Mouse (Mus musculus): ENCODE measurements at regions not wholly inside any gene's neighbourhood (a gene's known extent, or its start where the extent isn't known, plus 50 kb on each side); places are given as distances from the start of the nearest gene placed in this dataset.
A peak's percentile ranks its signal among the peaks of the same experiment; 100 is the strongest.

- H3K27me3 ChIP-seq (ENCODE audit: control insufficient read depth, insufficient read depth, insufficient read length): no peaks in the 10 kb centered on the region
- no peaks in the 10 kb centered on the region for H3K79me3 ChIP-seq (ENCODE audit: low read depth)
- H3K4me3 ChIP-seq (ENCODE audit: insufficient read depth, poor library complexity, severe bottlenecking): no peak overlapping the region
- TF ChIP-seq MYOD1 (IDR thresholded peaks at IDR 0.05; ENCODE audit: control insufficient read depth, insufficient read length, low read depth) (no peak), CEBPB (IDR thresholded peaks at IDR 0.05; ENCODE audit: low read depth) (no peak), CTCF (IDR thresholded peaks at IDR 0.05; ENCODE audit: control insufficient read depth, insufficient read depth, insufficient read length) (no peak), MAX (IDR thresholded peaks at IDR 0.05) (no peak), USF1 (IDR thresholded peaks at IDR 0.05; ENCODE audit: low read depth) (no peak), FOSL1 (IDR thresholded peaks at IDR 0.05; ENCODE audit: insufficient read depth, low read length, poor library complexity, severe bottlenecking) (no peak), MYOG (IDR thresholded peaks at IDR 0.05; ENCODE audit: control insufficient read depth, extremely low read depth, insufficient read length) (no peak)
- no peaks in the 10 kb centered on the region for H3K36me3 ChIP-seq (ENCODE audit: control insufficient read depth, insufficient read depth)
- no peak overlapping the region for H3ac ChIP-seq (ENCODE audit: control insufficient read depth, insufficient read length, low read depth)
- H3K79me2 ChIP-seq (ENCODE audit: control insufficient read depth, insufficient read depth): no peaks in the 10 kb centered on the region
Observed at GRCm38 (mm10) chr9:49922162-49922561, 123.4 kb upstream of the Ncam1 start.

GRCm38 (mm10) chr9:49921306-49921705 lies 122.6 kb upstream of the Ncam1 start:
- H3K36me3 ChIP-seq (ENCODE audit: control insufficient read depth, insufficient read depth): no peaks in the 10 kb centered on the region
- H3K4me3 ChIP-seq (ENCODE audit: insufficient read depth, poor library complexity, severe bottlenecking): no peak overlapping the region
- no peak for TF ChIP-seq FOSL1 (IDR thresholded peaks at IDR 0.05; ENCODE audit: insufficient read depth, low read length, poor library complexity, severe bottlenecking)
- no peak for TF ChIP-seq MYOD1 (IDR thresholded peaks at IDR 0.05; ENCODE audit: control insufficient read depth, insufficient read length, low read depth)
- TF ChIP-seq CTCF (IDR thresholded peaks at IDR 0.05; ENCODE audit: control insufficient read depth, insufficient read depth, insufficient read length): no peak
- no peak for TF ChIP-seq CEBPB (IDR thresholded peaks at IDR 0.05; ENCODE audit: low read depth)
- TF ChIP-seq USF1 (IDR thresholded peaks at IDR 0.05; ENCODE audit: low read depth): no peak
- TF ChIP-seq MYOG (IDR thresholded peaks at IDR 0.05; ENCODE audit: control insufficient read depth, extremely low read depth, insufficient read length): no peak
- no peak for TF ChIP-seq MAX (IDR thresholded peaks at IDR 0.05)
- H3ac ChIP-seq (ENCODE audit: control insufficient read depth, insufficient read length, low read depth): no peak overlapping the region
- no peaks in the 10 kb centered on the region for H3K79me2 ChIP-seq (ENCODE audit: control insufficient read depth, insufficient read depth)
- H3K79me3 ChIP-seq (ENCODE audit: low read depth): no peaks in the 10 kb centered on the region
- no peaks in the 10 kb centered on the region for H3K27me3 ChIP-seq (ENCODE audit: control insufficient read depth, insufficient read depth, insufficient read length)

DNA sequence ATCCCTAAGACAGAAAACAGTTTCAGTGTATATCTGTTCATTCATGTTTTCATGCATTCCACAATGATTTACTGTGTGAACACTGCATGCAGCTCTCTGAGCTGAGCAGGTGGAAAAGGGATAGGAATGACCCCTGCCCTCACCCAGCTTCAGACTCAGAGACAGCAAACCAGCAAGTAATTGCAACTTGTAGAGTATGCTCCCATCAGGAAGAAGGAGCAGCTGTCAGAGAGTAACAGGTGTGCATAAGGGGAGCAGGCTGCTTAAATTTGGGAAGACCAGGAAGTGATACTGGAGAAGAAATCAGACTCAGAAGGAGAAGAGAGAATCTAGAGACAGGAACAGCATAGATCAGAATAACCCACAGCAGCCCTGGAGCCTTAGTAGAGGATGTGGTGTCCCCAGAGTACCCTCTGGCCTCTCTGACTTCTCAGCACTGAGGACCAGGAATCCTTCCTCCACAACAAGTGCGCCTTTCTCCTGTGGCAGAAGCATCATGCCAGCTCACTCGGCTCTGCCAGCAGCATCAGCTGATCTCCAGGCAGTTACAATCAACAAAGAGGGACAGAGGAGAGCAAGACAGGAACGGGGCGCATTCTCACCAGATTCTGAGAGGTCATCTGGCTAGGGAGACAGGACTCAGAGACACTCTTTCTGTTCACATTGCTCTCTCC lies 116.5 kb upstream of the Ncam1 start:
- TF ChIP-seq CEBPB (IDR thresholded peaks at IDR 0.05; ENCODE audit: low read depth) (no peak), MYOD1 (IDR thresholded peaks at IDR 0.05; ENCODE audit: control insufficient read depth, insufficient read length, low read depth) (no peak), FOSL1 (IDR thresholded peaks at IDR 0.05; ENCODE audit: insufficient read depth, low read length, poor library complexity, severe bottlenecking) (no peak), MAX (IDR thresholded peaks at IDR 0.05) (no peak), MYOG (IDR thresholded peaks at IDR 0.05; ENCODE audit: control insufficient read depth, extremely low read depth, insufficient read length) (no peak), CTCF (IDR thresholded peaks at IDR 0.05; ENCODE audit: control insufficient read depth, insufficient read depth, insufficient read length) (no peak), USF1 (IDR thresholded peaks at IDR 0.05; ENCODE audit: low read depth) (no peak)
- H3K4me3 ChIP-seq (ENCODE audit: insufficient read depth, poor library complexity, severe bottlenecking): no peak overlapping the region
- no peak overlapping the region for H3ac ChIP-seq (ENCODE audit: control insufficient read depth, insufficient read length, low read depth)
- no peaks in the 10 kb centered on the region for H3K79me3 ChIP-seq (ENCODE audit: low read depth)
- H3K27me3 ChIP-seq (ENCODE audit: control insufficient read depth, insufficient read depth, insufficient read length): no peaks in the 10 kb centered on the region
- no peaks in the 10 kb centered on the region for H3K36me3 ChIP-seq (ENCODE audit: control insufficient read depth, insufficient read depth)
- no peaks in the 10 kb centered on the region for H3K79me2 ChIP-seq (ENCODE audit: control insufficient read depth, insufficient read depth)

- H3K27me3 ChIP-seq (ENCODE audit: control insufficient read depth, insufficient read depth, insufficient read length): no peaks in the 10 kb centered on the region
- no peak overlapping the region for H3ac ChIP-seq (ENCODE audit: control insufficient read depth, insufficient read length, low read depth)
- TF ChIP-seq CTCF (IDR thresholded peaks at IDR 0.05; ENCODE audit: control insufficient read depth, insufficient read depth, insufficient read length) (no peak), MAX (IDR thresholded peaks at IDR 0.05) (no peak), FOSL1 (IDR thresholded peaks at IDR 0.05; ENCODE audit: insufficient read depth, low read length, poor library complexity, severe bottlenecking) (no peak), MYOD1 (IDR thresholded peaks at IDR 0.05; ENCODE audit: control insufficient read depth, insufficient read length, low read depth) (no peak), CEBPB (IDR thresholded peaks at IDR 0.05; ENCODE audit: low read depth) (no peak), USF1 (IDR thresholded peaks at IDR 0.05; ENCODE audit: low read depth) (no peak), MYOG (IDR thresholded peaks at IDR 0.05; ENCODE audit: control insufficient read depth, extremely low read depth, insufficient read length) (no peak)
- H3K79me3 ChIP-seq (ENCODE audit: low read depth): no peaks in the 10 kb centered on the region
- H3K79me2 ChIP-seq (ENCODE audit: control insufficient read depth, insufficient read depth): no peaks in the 10 kb centered on the region
- no peaks in the 10 kb centered on the region for H3K36me3 ChIP-seq (ENCODE audit: control insufficient read depth, insufficient read depth)
- H3K4me3 ChIP-seq (ENCODE audit: insufficient read depth, poor library complexity, severe bottlenecking): no peak overlapping the region
Observed at GRCm38 (mm10) chr9:49913677-49914076, 115.0 kb upstream of the Ncam1 start.

DNA sequence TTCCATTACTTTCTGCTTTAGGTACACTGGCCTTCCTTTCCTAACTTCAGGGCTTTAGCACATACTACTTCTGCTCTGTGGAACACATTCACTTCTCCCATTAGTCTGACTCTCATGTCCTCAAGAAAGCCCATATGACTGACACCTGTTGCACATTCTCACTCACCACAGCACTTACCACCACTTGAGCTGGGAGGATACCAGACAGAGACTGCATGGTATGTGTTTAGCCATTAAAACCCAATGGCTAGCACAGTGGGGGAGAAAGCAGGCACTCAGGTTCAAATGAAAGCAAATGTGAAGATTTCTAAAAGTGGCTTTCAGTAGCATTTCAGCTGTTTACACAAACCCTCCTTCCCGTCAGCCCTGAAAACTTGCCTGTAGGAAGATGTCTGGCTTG lies 113.6 kb upstream of the Ncam1 start:
- no peaks in the 10 kb centered on the region for H3K27me3 ChIP-seq (ENCODE audit: control insufficient read depth, insufficient read depth, insufficient read length)
- no peak overlapping the region for H3K4me3 ChIP-seq (ENCODE audit: insufficient read depth, poor library complexity, severe bottlenecking)
- H3K36me3 ChIP-seq (ENCODE audit: control insufficient read depth, insufficient read depth): no peaks in the 10 kb centered on the region
- no peaks in the 10 kb centered on the region for H3K79me3 ChIP-seq (ENCODE audit: low read depth)
- TF ChIP-seq FOSL1 (IDR thresholded peaks at IDR 0.05; ENCODE audit: insufficient read depth, low read length, poor library complexity, severe bottlenecking) (no peak), MYOD1 (IDR thresholded peaks at IDR 0.05; ENCODE audit: control insufficient read depth, insufficient read length, low read depth) (peak; percentile 11)
- H3K79me2 ChIP-seq (ENCODE audit: control insufficient read depth, insufficient read depth): no peaks in the 10 kb centered on the region
- H3ac ChIP-seq (ENCODE audit: control insufficient read depth, insufficient read length, low read depth): no peak overlapping the region

GRCm38 (mm10) chr9:49906306-49906705 lies 107.6 kb upstream of the Ncam1 start:
- H3ac ChIP-seq (ENCODE audit: control insufficient read depth, insufficient read length, low read depth): no peak overlapping the region
- no peaks in the 10 kb centered on the region for H3K79me3 ChIP-seq (ENCODE audit: low read depth)
- H3K4me3 ChIP-seq (ENCODE audit: insufficient read depth, poor library complexity, severe bottlenecking): no peak overlapping the region
- no peaks in the 10 kb centered on the region for H3K79me2 ChIP-seq (ENCODE audit: control insufficient read depth, insufficient read depth)
- TF ChIP-seq CTCF (IDR thresholded peaks at IDR 0.05; ENCODE audit: control insufficient read depth, insufficient read depth, insufficient read length) (no peak), USF1 (IDR thresholded peaks at IDR 0.05; ENCODE audit: low read depth) (no peak), MYOD1 (IDR thresholded peaks at IDR 0.05; ENCODE audit: control insufficient read depth, insufficient read length, low read depth) (no peak), FOSL1 (IDR thresholded peaks at IDR 0.05; ENCODE audit: insufficient read depth, low read length, poor library complexity, severe bottlenecking) (no peak), MYOG (IDR thresholded peaks at IDR 0.05; ENCODE audit: control insufficient read depth, extremely low read depth, insufficient read length) (no peak), CEBPB (IDR thresholded peaks at IDR 0.05; ENCODE audit: low read depth) (no peak)
- H3K36me3 ChIP-seq (ENCODE audit: control insufficient read depth, insufficient read depth): no peaks in the 10 kb centered on the region
- H3K27me3 ChIP-seq (ENCODE audit: control insufficient read depth, insufficient read depth, insufficient read length): no peaks in the 10 kb centered on the region

Data from C2C12 (cell line).